Mouse (Mus musculus): Measurements from ENCODE around the gene Ccdc124.

GRCm38 (mm10) chr8:70892896-70893655 lies 19.3 kb upstream of the Ccdc124 start:
- TF ChIP-seq CTCF (IDR thresholded peaks at IDR 0.05; ENCODE audit: low read depth, low read length) = no peak
- TF ChIP-seq POLR2A (IDR thresholded peaks at IDR 0.05; ENCODE audit: extremely low read depth, insufficient read depth, low read length) = no peak

Measured in liver, adult 2 months (tissue).